Mouse (Mus musculus): ENCODE data around the gene Oprm1.

- TF ChIP-seq CTCF (IDR thresholded peaks at IDR 0.05; ENCODE audit: low read depth), result no peak
- no peak for TF ChIP-seq EP300 (IDR thresholded peaks at IDR 0.05; ENCODE audit: low read depth)
Measured at GRCm38 (mm10) chr10:6820626-6821025, 62.3 kb downstream of the Oprm1 start.

Measured in heart, postnatal 0 days (tissue).